Mouse (Mus musculus) B cell, adult 2 months (primary cell): ENCODE results near the gene Plekhj1.

Experiments
- DNase-seq, 2 experiments: peaks; one replicate each; pipeline ENCODE4 v3.0.0; 2022

Gene Plekhj1

DNA sequence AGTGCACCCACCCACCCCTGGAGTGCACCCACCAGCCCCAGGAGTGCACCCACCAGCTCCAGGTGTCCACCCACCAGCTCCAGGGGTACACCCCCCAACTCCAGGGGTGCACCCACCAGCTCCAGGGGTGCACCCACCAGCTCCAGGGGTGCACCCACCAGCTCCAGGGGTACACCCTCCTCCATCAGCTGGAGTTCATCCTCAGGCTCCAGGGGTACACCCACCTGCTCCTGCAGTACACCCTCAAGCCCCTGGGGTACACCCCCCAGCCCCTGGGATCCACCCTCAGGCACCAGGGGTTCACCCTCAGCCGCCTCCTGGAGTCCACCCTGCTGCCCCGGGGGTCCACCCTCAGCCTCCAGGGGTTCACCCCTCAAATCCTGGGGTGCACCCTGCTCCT, 5.9 kb upstream of the Plekhj1 start:
- no peak for DNase-seq

DNA sequence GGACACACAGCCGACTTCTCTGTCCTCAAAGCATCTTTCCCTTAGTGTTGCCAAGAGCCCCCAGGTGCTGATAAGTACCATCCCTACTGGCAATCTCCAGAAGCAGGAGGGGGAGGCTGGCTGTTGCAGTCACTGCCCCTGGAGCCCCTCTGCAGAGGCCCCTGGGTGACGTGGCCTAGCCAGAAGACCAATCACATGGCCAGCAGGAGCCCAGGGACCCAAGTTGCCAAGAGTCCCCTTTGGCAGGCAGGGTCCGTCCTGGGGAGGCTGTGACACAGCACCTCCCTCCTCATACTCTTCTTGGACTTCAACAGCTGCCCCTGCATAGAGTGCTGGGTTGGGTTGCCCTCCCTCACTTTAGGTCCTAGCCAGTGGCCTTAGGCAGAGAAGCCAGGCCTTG, 4.6 kb upstream of the Plekhj1 start:
- no peak for DNase-seq

DNA sequence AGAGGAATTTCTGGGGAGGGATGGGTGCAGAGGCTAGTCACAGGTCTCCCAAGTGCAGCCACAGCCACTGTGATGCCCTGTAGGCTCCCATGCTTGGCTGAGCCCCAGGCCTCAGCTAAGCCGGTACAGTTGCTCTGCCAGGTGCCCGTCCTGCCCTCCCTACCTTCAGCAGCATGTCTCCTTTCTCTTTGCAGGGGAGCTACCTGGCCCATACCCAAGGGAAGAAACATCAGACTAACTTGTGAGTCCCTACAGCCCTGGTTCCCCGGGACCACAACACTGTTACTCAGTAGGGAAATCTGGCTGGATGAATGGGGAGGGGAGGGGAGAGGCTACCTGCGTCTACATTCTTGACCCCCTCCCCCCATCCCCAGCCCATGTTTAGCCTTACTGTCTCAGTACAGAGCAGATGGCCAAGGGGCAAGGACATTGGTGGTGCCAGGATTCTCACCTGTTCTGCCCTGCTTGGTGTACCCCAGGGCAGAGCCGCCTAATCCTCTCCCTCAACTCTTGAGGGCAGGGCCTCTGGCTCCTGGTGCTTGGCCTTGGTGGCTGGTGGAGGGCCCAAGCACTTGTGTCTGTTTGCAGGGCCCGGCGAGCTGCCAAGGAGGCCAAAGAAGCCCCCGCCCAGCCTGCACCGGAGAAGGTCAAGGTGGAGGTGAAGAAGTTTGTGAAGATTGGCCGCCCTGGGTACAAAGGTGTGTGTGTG, 3.9 kb upstream of the Plekhj1 start:
- DNase-seq, result no peak

DNA sequence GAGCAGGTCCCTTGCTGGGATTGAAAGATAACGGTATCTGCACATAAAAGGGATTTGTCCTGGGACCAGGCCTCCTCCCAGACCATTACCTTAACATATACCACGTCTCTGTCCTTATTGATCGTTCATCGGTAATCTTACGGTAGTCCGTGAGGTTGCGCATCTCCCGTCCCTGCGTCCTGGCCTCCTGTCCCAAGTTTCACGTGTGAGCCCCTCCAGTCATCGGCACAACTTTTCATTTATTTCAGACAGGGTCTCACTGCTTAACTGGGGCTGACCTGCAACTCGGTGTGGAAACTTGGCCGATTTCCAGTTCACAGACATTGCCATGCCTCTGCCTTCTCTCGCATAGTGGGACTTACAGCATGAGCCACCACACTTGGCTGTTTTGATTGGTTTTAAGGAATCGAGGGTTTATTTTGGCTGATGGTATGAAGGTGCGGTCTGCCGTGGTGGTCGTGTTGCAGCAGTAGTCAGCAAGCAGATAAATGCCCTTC, 692 bp upstream of the Plekhj1 start:
- DNase-seq, result no peak

DNA sequence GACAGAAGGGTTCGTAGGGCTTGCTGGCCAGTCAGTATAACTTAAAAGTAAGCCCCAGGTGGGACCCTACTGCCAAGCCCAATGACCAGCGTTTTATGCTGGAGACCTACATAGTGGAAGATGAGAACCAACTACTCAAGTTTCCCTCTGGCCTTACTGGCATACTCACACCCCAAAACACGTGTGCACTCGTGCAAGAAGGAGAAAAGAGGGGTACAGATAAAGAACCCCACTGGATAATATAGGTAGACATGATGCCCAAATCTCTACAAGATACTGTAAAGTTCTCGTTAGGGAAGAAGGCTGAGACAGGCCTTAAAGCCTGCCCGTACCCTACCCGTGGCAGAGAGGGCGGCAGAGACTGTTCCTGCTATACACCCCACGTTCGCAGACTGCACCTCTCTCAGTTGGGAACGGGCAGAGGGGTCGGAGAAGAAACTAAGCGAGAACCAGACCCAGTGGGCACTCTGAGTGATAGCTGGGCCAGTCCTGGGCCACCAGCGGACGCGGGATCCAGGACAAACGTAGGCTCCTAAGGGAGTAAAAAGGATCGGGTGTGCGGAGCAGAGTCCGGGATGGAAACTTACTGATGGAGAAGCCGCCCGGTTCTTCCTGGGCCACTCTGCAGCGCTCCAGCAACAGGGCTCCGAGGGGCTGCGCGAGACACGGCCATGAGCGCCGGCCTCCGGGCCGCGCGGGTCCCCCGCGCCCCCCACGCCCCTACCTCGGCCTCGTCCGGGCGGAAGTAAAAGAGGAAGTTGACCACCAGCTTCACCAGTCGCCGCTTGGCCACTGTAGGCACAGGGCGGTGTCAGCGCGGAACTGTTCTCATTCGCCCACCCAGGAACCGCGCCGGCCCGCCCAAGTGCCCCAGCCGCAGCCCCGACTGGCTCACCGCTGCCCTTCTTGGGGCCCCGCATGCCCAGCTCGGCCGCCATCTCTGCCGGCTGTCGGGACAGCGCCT, 958 bp downstream of the Plekhj1 start:
- peak in 1 of 2 experiments; percentile 34 for DNase-seq

DNA sequence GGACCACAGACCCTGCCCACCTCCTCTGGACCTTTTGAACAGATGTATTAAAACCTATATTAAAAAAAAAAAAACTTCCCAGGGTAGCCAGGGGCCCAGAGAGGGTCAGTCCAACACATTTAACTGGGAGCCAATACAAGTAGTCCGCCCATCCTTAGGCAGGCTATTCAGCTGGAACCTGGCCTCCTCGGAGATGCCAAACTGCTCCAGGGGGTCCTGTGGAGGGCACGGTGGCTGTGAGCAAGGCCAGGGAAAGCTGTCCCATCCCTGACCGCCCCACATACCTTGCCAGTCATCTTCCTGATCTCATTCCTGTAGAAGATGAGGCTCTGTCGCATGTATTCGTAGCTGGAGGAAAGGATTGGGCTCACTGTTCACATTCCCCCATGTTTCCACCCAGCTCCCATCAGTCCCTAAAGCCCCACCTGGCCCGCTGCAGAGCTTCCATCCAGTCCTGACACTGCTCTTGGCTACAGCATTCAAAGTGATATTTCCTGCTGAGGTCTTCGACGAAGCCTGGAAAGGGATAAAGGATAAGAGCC, 2.0 kb downstream of the Plekhj1 start:
- DNase-seq, result no peak

DNA sequence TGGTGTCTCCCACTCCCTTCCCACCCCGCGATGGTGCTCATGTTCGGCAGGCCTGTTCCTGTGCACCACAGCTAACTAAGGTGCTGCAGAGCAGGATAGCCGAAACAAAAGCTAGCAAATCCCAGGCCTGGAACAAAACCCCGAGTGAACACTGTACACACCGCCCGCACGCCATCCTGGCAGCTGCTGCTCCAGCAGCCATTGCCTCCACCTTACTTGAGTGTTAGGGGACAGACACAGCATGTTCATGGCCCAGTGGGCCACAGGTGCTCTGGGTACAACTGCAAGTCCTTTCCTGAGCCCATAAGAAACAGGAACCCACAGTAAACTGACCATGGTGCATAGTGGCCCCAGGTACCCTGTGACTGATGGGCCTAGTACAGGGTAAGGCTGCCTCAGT, 3.7 kb downstream of the Plekhj1 start:
- DNase-seq, result no peak

DNA sequence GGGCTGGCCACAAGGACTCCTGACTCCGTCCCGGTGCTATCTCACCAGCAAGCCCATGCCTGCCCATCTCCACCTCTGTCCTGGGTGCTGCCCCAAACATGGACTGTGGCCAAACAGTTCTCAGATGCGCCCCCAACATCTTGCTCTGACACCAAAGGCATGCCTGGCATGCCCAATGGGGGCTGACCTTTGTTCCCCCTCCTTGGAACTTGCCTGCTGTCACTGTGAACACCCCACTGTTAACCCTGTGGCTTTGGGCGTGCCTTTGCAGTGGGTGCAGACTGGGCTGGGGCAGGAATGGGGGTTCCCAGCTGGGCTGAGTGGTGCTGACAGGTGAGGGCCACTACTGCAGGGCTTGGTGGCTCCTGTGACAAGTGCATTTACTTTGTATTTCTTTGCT, 4.6 kb downstream of the Plekhj1 start:
- no peak for DNase-seq

DNA sequence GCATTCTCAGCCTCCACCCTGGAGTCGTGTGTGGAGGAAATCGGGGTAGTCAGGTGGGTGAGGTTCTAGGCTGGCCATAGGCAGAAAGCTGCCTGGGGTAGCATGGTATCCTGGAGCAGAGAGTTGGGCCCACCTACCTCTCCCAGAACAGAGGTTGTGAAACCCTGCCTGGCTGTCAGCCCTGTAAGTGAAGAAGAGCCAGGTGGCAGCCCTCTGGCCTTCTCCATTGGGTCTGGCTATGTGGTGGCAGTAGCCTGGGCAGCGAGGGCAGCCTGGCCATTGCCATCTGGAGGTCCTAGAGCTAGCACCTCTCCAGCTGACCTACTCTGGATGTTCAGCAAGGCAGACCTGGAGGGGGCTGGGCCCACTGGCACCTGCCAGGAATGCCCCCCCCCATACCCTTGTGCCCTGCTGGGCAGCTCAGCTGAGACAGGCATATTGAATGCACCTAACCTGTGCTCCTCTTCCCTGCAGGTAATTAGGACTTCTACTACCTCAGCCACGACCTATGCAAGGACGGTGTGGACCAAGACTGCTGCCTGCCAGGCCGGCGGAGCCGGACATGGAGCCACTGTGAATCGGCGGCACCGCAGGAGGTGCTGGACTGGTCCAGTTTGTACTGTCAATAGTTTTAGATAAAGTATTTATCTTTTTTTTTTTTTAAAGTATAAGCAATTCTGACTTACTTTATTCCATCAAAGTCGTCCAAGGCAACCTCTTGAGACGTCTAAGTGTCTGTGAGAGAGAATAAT, 5.2 kb downstream of the Plekhj1 start:
- no peak for DNase-seq

DNA sequence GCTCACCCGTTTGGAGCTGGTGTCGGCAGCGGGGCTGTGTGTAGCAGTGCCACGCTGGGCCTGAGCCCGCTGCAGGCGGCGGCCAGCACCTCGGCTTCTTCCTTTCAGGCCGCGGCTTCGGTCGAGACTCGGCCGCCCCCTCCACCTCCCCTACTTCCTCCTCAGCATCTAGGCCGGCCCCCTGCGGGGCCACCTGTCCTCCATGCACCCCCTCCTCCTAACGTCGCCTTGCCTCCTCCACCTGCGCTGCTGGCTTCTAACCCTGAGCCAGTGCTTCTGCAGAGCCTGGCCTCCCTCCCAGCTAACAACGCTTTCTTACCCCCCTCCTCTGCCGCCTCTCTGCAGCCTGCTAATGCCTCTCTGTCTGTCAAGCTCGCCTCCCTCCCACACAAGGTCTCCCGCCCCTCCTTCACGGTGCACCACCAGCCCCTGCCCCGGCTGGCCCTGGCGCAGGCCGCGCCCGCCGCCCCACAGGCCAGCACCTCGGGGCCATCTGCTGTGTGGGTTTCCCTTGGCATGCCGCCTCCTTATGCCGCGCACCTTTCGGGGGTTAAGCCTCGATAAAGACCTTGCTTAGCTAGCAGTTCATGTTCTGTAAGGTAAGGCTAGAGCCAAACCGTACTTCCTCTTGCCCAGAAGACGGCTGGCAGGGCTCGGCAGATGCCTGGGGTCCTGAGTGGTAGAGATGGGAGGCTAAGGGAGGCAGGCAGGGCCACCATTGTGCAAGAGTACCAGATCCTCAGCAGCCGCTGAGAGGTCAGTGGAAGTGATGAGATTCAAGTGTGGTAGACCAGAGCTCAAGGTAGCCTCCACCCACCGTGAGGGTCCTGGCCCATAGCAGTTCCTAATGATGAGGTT, 6.0 kb downstream of the Plekhj1 start:
- DNase-seq, result no peak

DNA sequence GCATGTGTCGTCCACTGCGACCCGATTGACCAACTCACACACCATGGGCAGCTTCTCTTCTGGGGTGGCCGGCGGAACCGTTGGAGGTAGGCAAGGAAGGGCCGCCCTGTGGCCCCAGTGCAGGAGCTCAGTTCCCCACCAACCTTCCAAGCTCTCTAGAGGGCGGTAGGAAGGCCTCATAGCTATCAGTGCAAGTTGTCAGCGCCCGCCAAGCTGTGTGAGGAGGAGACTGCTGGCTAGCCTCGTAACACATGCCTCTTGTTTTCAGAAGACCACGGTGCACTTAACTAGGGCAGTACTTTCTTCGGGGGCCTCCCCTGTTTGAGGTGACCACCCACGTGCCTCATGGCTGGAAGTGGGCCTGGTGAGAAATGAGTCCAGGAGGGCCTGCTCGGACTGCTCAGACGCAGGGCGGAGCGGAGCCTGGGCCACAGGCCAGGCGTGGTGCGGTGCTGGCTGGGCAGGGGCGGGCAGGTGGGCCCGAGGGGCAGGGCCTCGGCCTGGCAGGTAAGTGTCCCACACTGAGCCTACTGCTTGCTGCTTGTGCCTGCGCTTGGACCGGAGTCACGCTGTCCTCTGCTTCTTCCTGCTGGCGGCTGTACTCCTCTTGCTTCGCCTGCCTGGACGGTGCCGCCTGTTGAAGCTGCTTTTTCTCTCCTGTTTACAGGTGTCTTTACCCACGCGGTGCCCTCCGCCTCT, 6.8 kb downstream of the Plekhj1 start:
- no peak for DNase-seq

DNA sequence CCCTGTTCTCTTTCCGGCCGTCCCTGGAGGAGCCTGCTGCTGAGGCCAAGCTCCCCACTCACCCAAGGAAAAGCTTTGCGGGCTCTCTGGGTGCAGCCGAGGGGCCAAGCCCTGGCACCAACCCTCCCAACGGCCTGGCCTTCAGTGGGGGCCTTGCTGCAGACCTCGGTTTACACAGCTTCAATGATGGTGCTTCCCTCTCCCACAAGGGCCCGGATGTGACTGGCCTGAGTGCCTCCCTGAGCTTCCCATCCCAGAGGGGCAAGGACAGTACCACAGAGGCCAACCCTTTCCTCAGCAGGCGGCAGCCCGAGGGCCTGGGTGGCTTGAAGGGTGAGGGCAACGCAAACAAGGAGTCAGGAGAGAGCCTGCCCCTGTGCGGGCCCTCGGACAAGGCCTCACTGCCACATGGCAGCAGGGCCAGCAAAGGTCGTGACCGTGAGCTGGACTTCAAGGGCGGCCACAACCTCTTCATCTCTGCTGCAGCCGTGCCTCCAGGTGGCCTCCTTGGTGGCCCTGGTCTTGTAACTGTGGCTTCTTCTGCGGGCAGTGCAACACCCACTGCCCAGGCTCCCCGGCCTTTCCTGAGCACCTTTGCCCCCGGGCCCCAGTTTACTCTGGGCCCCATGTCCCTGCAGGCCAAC, 7.5 kb downstream of the Plekhj1 start:
- DNase-seq, result no peak

DNA sequence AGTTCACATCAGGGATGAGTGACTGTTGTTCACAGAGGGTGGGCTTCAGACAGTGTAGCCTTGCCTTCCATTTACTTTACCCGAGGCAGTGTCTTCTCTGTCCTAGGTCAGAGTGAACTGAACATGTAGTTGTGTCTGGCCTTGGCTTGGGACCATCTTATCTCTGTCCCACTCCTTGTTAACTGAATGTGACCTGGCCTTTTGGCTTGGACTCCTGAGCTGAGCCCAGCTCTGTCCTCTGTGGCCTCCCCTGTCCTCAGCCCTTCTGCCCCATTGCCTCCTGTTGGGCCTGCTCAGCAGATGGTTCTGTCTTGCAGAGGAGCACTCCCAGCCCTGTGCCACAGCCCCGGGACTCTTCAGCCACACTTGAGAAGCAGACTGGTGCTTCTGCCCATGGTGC, 10.9 kb downstream of the Plekhj1 start:
- DNase-seq, result no peak

DNA sequence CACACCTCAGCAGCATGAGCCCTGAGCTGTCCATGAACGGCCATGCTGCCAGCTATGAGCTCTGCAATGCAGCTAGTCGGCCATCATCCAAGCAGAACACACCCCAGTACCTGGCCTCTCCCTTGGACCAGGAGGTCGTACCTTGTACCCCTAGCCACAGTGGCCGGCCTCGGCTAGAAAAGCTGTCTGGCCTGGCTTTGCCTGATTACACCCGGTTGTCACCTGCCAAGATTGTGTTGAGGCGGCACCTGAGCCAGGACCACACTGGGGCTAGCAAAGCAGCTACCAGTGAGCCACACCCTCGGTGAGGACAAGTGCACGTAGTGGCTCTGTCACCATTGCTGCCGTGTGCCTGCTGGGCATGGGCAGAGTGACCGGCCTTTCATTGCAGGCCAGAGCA, 12.5 kb downstream of the Plekhj1 start:
- no peak for DNase-seq

DNA sequence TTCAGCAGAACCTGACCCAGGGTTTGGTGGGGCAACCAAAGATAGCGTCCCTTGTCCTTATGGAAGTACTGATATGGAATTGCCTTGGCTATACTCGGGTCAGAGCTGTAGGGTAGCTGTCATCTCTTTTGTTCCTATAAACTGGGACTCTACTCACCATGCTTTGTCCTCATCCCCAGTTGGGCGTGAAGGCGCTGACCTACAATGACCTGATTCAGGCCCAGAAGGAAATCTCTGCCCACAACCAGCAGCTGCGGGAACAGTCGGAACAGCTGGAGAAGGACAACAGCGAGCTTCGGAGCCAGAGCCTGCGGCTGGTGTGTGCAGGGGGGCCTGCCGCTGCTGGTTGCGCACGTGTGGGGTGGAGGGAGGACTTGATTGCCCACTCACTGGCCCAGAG, 13.6 kb downstream of the Plekhj1 start:
- DNase-seq, result no peak

DNA sequence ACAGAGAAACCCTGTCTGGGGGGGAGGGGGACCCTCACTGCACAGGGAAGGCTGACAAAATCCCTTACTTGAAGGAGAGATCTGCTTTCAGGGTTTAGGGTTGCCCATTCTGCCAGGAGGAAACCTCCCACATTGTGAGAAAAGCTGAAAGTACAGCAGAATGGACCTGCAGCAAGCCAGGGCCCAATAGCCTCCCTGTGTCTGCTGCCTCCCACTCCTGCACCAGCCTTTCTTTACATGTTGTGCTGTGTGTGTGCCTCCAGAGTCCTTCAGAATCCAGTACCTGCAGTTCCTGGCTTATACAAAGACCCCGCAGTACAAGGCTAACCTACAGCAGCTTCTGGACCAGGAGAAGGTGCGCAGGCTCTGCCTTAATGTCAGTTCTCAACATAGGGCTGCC, 14.1 kb downstream of the Plekhj1 start:
- DNase-seq, result no peak

DNA sequence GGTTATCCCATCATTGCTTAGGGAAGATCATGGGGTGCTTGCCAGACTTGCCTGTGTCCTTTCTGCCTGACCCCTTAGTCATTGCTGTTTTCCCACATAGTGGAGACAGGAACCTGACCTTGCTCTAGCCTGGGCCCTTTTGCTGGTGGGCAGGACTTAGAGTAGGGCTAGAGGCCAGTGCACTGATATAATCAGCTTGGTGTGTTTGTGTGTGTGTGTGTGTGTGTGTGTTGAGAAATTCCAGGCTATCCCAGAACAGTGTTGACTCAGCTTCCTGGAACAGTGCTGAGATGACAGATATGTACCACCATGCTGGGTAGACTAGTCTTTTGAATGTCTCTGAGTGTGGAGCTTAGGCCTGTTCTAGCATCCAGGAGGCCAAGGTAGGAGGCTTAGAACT, 18.9 kb downstream of the Plekhj1 start:
- no peak for DNase-seq

DNA sequence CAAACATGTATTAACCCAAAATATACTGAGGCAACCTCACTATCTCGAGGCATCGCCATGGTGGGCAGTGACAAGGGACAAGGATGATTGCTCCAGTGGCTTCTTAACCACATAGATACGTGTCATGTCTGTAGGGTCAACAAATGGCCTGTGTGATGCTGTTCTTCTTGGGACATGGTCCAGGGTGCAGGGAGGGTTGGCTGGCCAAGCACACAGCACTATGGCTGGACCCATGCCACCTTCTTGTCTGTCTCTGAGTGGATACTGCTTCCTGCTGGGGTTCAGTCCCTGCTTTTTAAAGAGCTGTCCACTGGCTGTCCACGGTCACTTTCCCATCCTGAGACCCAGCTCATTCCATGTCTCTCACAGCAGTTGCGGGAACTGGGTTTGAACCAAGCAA, 21.3 kb downstream of the Plekhj1 start:
- no peak for DNase-seq

DNA sequence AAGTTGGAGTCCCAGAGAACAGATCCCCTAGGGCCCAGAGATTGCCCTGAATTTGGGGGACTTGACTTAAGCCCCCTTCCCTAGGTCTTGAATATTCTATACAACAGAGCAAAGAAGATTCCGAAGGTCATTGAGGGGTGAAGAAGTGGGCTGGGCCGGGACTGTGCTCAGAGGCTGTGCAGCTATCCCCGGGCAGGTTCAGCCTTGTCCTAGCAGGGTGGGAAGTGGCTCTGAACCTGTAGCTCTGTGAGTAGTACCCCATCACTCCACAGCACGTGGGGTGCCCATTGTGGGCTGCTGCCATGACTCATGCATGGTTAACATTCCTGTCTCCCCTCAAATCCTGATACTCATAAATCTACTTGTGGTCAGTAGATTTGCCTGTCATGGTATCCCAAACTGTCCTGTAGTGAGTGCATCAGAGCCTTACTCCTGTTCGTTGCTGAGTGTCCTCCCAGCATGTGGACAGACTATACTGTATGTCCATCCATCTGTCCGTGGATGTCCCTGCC, 22.0 kb downstream of the Plekhj1 start:
- no peak for DNase-seq

DNA sequence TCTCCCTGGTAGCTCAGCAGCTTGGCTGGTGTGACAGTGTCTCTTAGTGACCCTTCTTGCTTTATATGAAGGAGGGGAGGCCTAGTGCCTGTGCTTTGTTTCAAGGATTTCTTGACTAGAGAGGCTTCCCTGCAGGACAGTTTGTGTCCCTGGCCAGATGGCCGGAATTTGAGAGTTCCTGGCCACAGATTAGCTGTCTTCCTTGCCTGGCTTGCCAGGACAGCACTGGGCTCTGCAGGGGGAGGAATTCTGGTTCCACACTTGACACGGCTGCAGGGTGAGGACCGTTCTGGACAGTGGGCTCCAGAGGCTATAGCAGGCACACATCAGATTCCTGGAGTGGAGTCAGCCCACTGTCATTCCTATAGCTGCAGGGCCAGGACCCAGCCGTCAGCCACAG, 22.7 kb downstream of the Plekhj1 start:
- DNase-seq, result no peak

DNA sequence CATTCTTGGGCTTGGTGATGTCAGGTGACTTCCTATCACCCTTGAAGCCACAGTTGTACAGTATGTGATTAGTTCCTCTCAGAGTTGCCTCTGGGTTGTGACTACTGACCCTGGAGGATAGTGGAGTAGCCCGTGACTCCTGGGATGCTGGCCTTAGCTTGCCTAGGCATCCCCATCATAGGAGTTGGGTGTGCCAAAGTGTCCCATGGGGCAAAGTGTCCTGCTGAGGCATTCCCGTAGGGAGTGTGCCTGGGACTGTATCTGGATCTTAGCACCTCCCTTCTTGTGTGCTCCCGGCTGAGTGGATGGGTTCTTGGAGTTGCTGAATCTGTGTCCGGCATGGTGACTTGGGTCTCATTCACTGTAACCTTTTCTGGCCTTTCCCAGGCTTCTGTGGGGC, 23.4 kb downstream of the Plekhj1 start:
- DNase-seq, result no peak
